Mouse (Mus musculus) embryo, embryonic 9.5 days (tissue): ENCODE results near the gene AL731706.2.
A peak's percentile ranks its signal among the peaks of the same experiment; 100 is the strongest.
"Not testable (repeated sequence)": the region's sequence is repeated elsewhere in the genome, so short reads cannot be mapped to it uniquely, and the experiment has no call there.

ENCODE experiments used
- DNase-seq: peaks from one replicate; pipeline ENCODE4 v3.0.0-alpha.2; 2017; ENCODE audit errors: extremely low spot score

AL731706.2 gene

GRCm38 (mm10) chr2:136885579-136885978 is at the start of gene AL731706.2:
TSS of gene AL731706.2 (minus strand) at chr2:136885679.
- no peak for DNase-seq

- DNase-seq, result no peak
Measured at GRCm38 (mm10) chr2:136921003-136921408, 35.5 kb upstream of the AL731706.2 start.

- DNase-seq, result no peak
Measured at GRCm38 (mm10) chr2:136920257-136920993, 34.9 kb upstream of the AL731706.2 start.

DNA sequence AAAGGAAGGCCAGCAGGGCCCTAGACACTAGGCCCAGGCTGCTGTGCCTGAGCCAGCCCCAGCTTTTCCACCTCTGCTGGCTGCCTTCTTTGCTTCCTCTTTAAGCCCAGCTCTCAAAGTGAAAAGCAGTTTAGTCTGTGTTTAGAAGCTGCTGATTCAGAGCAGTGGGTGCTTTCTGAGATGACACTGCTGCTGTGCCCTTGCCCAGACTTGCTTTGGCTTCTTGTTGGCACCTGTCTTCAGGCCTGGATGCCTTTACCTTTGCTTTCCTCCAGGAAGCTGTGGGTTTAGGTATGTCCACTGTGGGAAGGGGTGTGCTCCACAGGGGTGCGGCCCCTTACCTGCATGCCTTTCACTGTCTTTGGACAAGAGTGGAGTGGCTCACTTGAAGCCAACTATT is 34.0 kb upstream of the AL731706.2 start:
- DNase-seq, result no peak

DNA sequence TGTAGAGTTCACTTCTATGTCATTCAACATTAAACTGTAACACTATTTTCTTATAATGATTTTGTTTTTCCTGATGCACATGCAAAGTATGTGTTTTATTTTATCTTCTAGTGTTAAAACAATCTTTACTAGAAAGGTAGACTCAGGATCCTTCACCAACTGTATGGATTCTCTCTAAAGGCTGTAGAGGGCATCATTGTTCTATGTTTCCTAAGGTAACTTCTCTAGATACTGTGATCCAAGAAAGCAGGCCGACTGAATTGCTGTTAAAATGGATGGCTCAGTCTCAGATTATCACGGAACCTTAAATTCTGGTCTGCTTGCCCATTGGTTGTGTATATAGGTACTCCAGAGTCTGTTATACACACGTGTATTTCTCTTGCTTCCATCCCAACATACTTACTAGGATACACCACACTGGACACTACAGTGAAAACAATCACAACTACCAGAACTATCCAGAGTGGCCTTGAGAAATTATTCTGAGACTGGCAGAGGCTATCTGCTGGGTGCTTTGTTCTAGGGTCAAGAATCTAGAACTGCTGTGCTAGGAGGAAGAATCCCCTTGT is 28.9 kb upstream of the AL731706.2 start:
- DNase-seq, result no peak

DNA sequence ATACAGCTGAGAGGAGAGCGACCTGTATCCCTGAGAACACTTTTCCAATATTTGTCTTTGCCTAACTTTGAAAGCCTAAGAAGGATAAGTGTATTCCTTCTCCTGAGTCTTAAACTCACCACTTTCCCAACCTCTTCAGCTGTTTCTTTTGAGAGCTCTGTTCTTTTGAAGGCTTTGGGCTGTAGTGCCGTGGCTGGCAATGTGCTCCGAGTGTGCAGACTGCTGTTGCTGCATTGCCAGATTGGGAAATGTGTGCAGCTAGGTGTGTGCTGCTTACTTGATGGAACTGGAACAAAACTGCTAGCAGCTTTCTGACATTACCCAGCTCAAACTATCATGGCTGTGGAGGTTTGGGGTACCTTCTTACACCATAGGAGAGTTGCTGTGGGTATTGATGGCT is 27.5 kb upstream of the AL731706.2 start:
- no peak for DNase-seq

DNA sequence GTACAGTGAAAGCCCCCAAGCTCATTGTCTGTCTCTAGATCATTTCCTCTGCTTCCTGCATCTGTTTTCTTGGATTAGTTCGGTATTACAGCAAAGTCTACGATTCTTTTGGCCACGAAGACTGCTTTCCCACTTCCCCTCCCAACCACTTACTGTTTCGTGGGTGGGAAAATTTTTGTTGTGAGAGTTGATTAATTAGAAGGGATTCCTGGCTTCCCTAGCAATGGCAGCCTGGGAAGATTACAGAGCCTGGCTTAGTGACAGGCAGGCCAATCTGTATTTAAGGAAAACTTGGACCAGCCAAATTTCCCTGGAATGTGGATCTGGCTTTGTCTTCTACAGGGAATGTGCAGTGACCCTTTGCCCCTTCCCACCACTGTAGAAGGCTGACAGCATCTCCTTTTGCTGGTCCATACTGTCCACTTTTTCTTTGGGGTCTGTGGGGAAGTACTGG is 26.5 kb upstream of the AL731706.2 start:
- DNase-seq, result peak; percentile 44

- DNase-seq, result no peak
Measured at GRCm38 (mm10) chr2:136909298-136909697, 23.8 kb upstream of the AL731706.2 start.

DNA sequence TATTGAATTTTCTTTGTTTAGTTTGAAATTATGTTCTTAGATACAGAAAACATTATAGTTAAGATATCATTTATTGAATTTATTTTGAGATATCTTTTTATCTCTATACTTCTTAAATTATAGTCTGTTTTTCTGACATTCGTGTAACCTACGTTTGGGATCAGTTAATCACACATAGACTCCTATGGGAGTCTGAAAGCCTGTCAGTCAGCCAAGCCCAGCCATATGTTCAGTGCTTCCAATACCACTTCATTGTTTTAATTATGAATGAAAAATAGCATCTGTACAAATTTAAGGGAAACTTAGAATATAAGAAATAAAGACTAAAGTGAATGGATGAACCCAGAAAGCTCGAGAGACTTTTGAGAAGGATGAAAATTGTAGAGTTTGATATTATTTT is 23.1 kb upstream of the AL731706.2 start:
- no peak for DNase-seq

DNA sequence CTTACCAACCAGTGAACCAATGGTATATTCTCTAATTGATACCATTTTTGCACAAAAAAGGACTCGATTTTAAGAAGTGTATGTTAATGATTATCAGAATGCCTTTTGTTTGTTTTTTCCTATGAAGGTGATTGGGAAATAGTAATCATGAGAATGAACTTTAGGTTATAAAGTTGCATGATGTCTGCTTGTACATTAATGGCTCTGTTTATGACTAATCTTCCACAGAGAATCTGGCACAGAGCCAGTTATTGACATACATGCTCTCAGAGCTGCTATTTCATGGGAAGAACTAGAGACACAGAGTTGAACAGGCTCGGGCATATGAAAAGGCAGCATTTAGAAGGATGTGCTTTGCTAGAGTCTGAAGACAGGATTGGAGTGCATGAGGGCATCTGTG is 10.7 kb upstream of the AL731706.2 start:
- DNase-seq, result no peak

- DNase-seq, result no peak
Measured at GRCm38 (mm10) chr2:136894494-136894893, 9.0 kb upstream of the AL731706.2 start.

DNA sequence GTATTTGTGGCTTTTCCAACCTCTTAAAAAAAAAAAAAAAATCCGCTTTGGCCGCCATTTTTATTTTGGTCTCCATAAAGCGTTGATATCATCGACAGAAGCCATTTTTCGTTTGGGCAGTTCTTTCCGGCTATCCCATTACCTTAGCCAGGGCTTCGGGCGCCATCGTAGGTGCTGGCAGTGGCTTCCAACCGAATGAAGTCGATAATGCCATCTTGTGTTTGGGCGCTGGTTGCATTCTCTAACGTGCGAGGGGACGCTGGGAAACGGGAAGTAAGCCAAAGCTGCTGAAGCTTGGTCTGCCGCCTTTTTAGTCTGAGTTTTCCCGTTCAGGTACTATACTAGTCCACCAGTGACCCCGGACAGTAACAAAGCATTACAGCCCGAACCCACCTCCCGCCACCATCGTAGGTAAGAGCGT is 6.5 kb upstream of the AL731706.2 start:
- DNase-seq, result peak; percentile 89

GRCm38 (mm10) chr2:136891068-136891950 is 5.8 kb upstream of the AL731706.2 start, which contains the start of the genes Slx4ip, AL731706.1 and Mkks:
TSS of gene Slx4ip (plus strand) at chr2:136891218.
TSS of gene AL731706.1 (minus strand) at chr2:136891389.
TSS of gene Mkks (minus strand) at chr2:136891389.
- peak; percentile 98 for DNase-seq

DNA sequence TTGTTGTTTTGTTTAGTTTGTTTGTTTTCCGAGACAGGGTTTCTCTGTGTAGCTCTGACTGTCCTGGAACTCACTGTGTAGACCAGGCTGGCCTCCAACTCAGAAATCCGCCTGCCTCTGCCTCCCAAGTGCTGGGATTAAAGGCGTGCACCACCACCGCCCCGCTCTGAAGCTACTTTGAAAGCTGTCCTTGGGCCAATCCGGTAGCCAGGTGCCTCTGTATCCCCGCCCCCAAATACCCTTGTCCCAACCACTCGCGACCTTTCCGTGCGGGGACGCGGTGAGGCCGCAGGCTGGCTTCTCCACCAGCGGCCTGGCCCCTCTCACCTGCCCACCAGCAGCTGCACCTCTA is 5.2 kb upstream of the AL731706.2 start:
- DNase-seq, result not testable (repeated sequence)

DNA sequence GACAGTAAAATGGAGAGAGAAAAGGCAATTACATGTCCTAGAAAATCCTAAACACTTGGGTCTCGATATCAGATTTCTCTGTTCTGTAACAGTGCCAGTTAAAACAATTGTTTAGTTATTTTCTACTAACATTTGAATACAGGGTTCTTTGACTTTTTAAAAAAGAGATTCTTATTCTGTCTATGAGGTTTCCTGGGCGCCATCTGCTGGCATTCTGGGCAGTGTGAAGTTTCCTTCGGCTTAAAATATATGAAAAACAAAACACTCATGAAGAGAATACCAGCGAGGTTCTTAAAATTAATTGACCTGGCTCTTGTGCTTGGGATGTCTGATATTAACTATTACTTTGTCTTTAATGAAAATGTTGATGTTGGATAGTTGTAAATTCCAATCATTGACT is 1.4 kb upstream of the AL731706.2 start:
- no peak for DNase-seq

- peak; percentile 42 for DNase-seq
Measured at GRCm38 (mm10) chr2:136854543-136855388, 30.7 kb downstream of the AL731706.2 start.

DNA sequence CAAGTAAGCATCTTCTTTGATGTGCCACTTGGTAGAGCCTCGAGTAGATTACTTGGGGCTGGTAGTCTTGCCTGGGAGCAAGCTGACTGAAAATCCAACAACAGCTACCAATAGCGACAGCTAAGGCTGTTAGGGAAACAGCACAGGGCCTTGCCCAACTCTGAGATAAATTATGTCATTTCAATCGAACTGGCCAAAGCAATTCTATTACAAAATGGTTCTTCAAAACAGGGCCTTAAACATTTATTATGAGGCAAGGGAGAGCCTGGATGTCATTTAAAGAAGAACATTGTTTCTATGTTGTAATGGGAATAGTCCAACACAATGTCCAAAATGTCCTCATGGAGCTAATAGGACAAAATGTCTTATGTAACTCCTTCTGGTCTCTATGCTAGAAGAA is 35.1 kb downstream of the AL731706.2 start:
- no peak for DNase-seq

- no peak for DNase-seq
Measured at GRCm38 (mm10) chr2:136837994-136838393, 47.5 kb downstream of the AL731706.2 start.

DNA sequence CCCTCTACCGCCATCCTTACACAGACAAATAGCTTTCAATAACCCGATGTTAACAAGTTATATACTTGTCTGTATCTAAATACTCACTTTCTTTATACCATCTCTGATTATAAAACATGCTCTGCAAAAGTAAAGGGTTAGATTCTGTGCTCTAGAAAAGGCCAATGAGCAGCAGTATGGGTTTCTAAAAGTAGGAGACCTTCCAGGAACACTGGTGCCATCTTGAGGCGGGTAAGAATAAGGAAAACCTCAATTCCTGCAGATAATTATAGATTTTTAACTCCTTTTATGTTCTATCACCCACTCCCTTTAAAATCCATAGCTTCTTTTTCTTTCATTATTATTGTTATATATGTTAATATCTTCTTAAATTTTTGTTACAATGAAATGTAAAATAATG is 49.6 kb downstream of the AL731706.2 start:
- no peak for DNase-seq
